Mouse (Mus musculus) right cerebral cortex, postnatal 25 days (tissue): ENCODE results near the gene Rbm18.
"Not testable (repeated sequence)": the region's sequence is repeated elsewhere in the genome, so short reads cannot be mapped to it uniquely, and the experiment has no call there.

Experiments used
- DNase-seq: peaks from one replicate; pipeline ENCODE4 v3.0.0; 2022

The Rbm18 gene

GRCm38 (mm10) chr2:36136300-36136941 lies at the start of gene Rbm18, which contains the start of gene Mrrf:
Gene Rbm18 (minus strand): TSS chr2:36136773.
Gene Mrrf (plus strand): TSS chr2:36136389.
- DNase-seq, result peak; percentile 95

GRCm38 (mm10) chr2:36184876-36185275 lies 48.3 kb upstream of the Rbm18 start:
- no peak for DNase-seq

- DNase-seq, result no peak
Measured at GRCm38 (mm10) chr2:36184192-36184591, 47.6 kb upstream of the Rbm18 start.

- DNase-seq, result no peak
Measured at GRCm38 (mm10) chr2:36183278-36183677, 46.7 kb upstream of the Rbm18 start.

GRCm38 (mm10) chr2:36181587-36182368 lies 45.2 kb upstream of the Rbm18 start:
- not testable (repeated sequence) for DNase-seq

GRCm38 (mm10) chr2:36179487-36179886 lies 42.9 kb upstream of the Rbm18 start:
- DNase-seq, result no peak

- DNase-seq, result no peak
Measured at GRCm38 (mm10) chr2:36172574-36172973, 36.0 kb upstream of the Rbm18 start.

- DNase-seq, result no peak
Measured at GRCm38 (mm10) chr2:36172136-36172535, 35.6 kb upstream of the Rbm18 start.

GRCm38 (mm10) chr2:36169176-36169575 lies 32.6 kb upstream of the Rbm18 start:
- DNase-seq, result no peak

- no peak for DNase-seq
Measured at GRCm38 (mm10) chr2:36167990-36168618, 31.5 kb upstream of the Rbm18 start.

- no peak for DNase-seq
Measured at GRCm38 (mm10) chr2:36159336-36159735, 22.8 kb upstream of the Rbm18 start.

GRCm38 (mm10) chr2:36157461-36157860 lies 20.9 kb upstream of the Rbm18 start:
- no peak for DNase-seq

- not testable (repeated sequence) for DNase-seq
Measured at GRCm38 (mm10) chr2:36152401-36152800, 15.8 kb upstream of the Rbm18 start.

- no peak for DNase-seq
Measured at GRCm38 (mm10) chr2:36148876-36149365, 12.3 kb upstream of the Rbm18 start.

GRCm38 (mm10) chr2:36139096-36139495 lies 2.5 kb upstream of the Rbm18 start:
- DNase-seq, result no peak

GRCm38 (mm10) chr2:36135887-36136286 lies 686 bp downstream of the Rbm18 start:
- DNase-seq, result no peak

GRCm38 (mm10) chr2:36129051-36129450 lies 7.5 kb downstream of the Rbm18 start:
- DNase-seq, result no peak

GRCm38 (mm10) chr2:36127973-36128372 lies 8.6 kb downstream of the Rbm18 start:
- no peak for DNase-seq

GRCm38 (mm10) chr2:36126795-36127429 lies 9.7 kb downstream of the Rbm18 start:
- DNase-seq, result no peak

- DNase-seq, result no peak
Measured at GRCm38 (mm10) chr2:36112632-36113031, 23.9 kb downstream of the Rbm18 start.

- no peak for DNase-seq
Measured at GRCm38 (mm10) chr2:36108615-36109014, 28.0 kb downstream of the Rbm18 start.

GRCm38 (mm10) chr2:36104956-36105741 lies 31.4 kb downstream of the Rbm18 start, which contains the start of gene Lhx6:
Gene Lhx6 (minus strand): TSS chr2:36105408.
- no peak for DNase-seq
